ENCODE assay signal across 22 mouse cellular contexts in the genomic region with DNA sequence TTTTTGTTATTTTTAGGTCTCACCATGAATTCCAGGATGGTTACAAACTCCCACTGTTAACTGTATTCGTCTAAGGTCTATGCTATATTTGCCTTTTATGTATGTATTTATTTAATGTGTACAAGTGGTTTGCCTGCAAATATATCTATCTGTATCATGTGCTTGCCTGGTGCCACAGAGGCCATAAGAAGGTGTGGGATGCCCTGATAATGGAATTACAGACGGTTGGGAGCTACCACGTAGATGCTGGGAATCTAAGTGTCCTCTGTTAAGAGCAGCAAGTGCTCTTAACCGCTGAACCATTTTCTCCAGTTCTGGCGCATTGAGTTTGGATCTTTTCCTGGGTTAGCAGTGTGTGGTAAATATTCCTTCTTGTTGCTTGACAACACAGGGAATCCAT. TPM values are rescaled to one million over a fixed set of nuclear protein-coding genes. Genes with fewer than 3 reads are reported as not detected.
DNase-seq lines count a peak whose midpoint lies in the region; ATAC-seq and TF ChIP-seq lines count a peak whose summit lies in the region.
"Had no signal": no experiment of that assay in that cellular context is flagged by ENCODE, and none has a peak within 500 bp of the region (broad histone marks: within the 10 kb centered on the region; RNA-seq: fewer than 3 reads in every experiment).

No protein-coding gene starts in this region.

- peak; percentile 25 for DNase-seq in forebrain, postnatal 0 days
- no peak for DNase-seq in CH12.LX (ENCODE audit: extremely low read depth)
- DNase-seq in stomach, postnatal 0 days (ENCODE audit: low spot score), result no peak
- no peak for DNase-seq in spleen, postnatal 10 days (ENCODE audit: low spot score in 2 of 2)
- DNase-seq: adrenal gland, postnatal 36 days; cerebellum, adult 9-11 months; heart, adult 11 months; kidney, postnatal 10 days; left cerebral cortex, postnatal 4 days; lung, adult 18-20 months; lung, postnatal 4 days; thymus, postnatal 14 days had no signal

- no peaks in the 10 kb centered on the region for H3K9me3 ChIP-seq in forebrain, postnatal 0 days (ENCODE audit: low read length)
- no peaks in the 10 kb centered on the region for H3K9me3 ChIP-seq in forebrain, embryonic 12.5 days
- peaks cover 9% of the 10 kb centered on the region for H3K9me3 ChIP-seq in CH12.LX (replicated peaks; ENCODE audit: low read length)
- no peaks in the 10 kb centered on the region for H3K9me3 ChIP-seq in liver, embryonic 15.5 days (replicated peaks)
- H3K9me3 ChIP-seq in stomach, postnatal 0 days (ENCODE audit: control insufficient read depth, low read length), result no peaks in the 10 kb centered on the region
- no peaks in the 10 kb centered on the region for H3K9me3 ChIP-seq in hindbrain, embryonic 13.5 days
- H3K9me3 ChIP-seq: embryonic facial prominence, embryonic 13.5 days; heart, embryonic 13.5 days; midbrain, embryonic 15.5 days had no signal

- in situ Hi-C loops in CH12.LX (cut with MboI; ENCODE audit: low pct_ligation_motif_present, low pct_unique_long_range_greater_than_20kb, low sequenced_read_pairs), result no loop called here

- no peak overlapping the region for H3K27ac ChIP-seq in forebrain, postnatal 0 days (ENCODE audit: low read depth, low read length)
- H3K27ac ChIP-seq in forebrain, embryonic 12.5 days, result no peak overlapping the region
- H3K27ac ChIP-seq in CH12.LX (ENCODE audit: insufficient read depth, low read depth), result no peak overlapping the region
- peak overlapping the region; percentile 51 for H3K27ac ChIP-seq in liver, embryonic 15.5 days (replicated peaks)
- no peak overlapping the region for H3K27ac ChIP-seq in stomach, postnatal 0 days (replicated peaks)
- H3K27ac ChIP-seq in hindbrain, embryonic 13.5 days, result no peak overlapping the region
- H3K27ac ChIP-seq: midbrain, embryonic 15.5 days had no signal

- dilution Hi-C loops in CH12.LX (cut with MboI; ENCODE audit: extremely low pct_ligation_motif_present, extremely low pct_unique_long_range_greater_than_20kb, low sequenced_read_pairs), result no loop called here

- no peaks in the 10 kb centered on the region for H3K79me2 ChIP-seq in CH12.LX (replicated peaks; ENCODE audit: control insufficient read depth, extremely low read depth, insufficient read depth, poor library complexity, severe bottlenecking)

- H3K27me3 ChIP-seq in forebrain, postnatal 0 days (ENCODE audit: insufficient read depth, low read length), result peaks cover 9% of the 10 kb centered on the region
- no peaks in the 10 kb centered on the region for H3K27me3 ChIP-seq in forebrain, embryonic 12.5 days
- H3K27me3 ChIP-seq in CH12.LX (replicated peaks), result peaks cover 1% of the 10 kb centered on the region
- H3K27me3 ChIP-seq in liver, embryonic 15.5 days, result peaks cover 30% of the 10 kb centered on the region
- H3K27me3 ChIP-seq in stomach, postnatal 0 days (ENCODE audit: control insufficient read depth, insufficient read depth, low read length), result no peaks in the 10 kb centered on the region
- peaks cover 12% of the 10 kb centered on the region for H3K27me3 ChIP-seq in hindbrain, embryonic 13.5 days
- H3K27me3 ChIP-seq: embryonic facial prominence, embryonic 13.5 days; heart, embryonic 13.5 days had no signal

- no peak for TF ChIP-seq RAD21 in CH12.LX (IDR thresholded peaks at IDR 0.05; ENCODE audit: low read depth, low read length)

- 69% methylated on average over 5 of the region's 5 CpGs for WGBS in forebrain, postnatal 0 days
- WGBS in forebrain, embryonic 12.5 days, result 82% methylated on average over 5 of the region's 5 CpGs
- 27% methylated on average over 5 of the region's 5 CpGs for WGBS in liver, embryonic 15.5 days (ENCODE audit: insufficient replicate concordance)
- WGBS in stomach, postnatal 0 days, result 67% methylated on average over 5 of the region's 5 CpGs
- 65% methylated on average over 5 of the region's 5 CpGs for WGBS in hindbrain, embryonic 13.5 days

- H3K9ac ChIP-seq in forebrain, postnatal 0 days, result no peak overlapping the region
- H3K9ac ChIP-seq in forebrain, embryonic 12.5 days, result no peak overlapping the region
- no peak overlapping the region for H3K9ac ChIP-seq in CH12.LX (ENCODE audit: insufficient read depth, low read depth)
- H3K9ac ChIP-seq in liver, embryonic 15.5 days, result no peak overlapping the region
- no peak overlapping the region for H3K9ac ChIP-seq in stomach, postnatal 0 days (ENCODE audit: low read length)
- H3K9ac ChIP-seq in hindbrain, embryonic 13.5 days, result no peak overlapping the region
- H3K9ac ChIP-seq: midbrain, embryonic 15.5 days had no signal

- no peak overlapping the region for H3K4me3 ChIP-seq in forebrain, postnatal 0 days (ENCODE audit: low read depth, low read length)
- H3K4me3 ChIP-seq in forebrain, embryonic 12.5 days (replicated peaks), result no peak overlapping the region
- no peak overlapping the region for H3K4me3 ChIP-seq in CH12.LX (replicated peaks in 1 of 3; ENCODE audit: low read depth in 2 of 3, low read length in 2 of 3, poor library complexity in 1 of 3)
- no peak overlapping the region for H3K4me3 ChIP-seq in liver, embryonic 15.5 days (replicated peaks)
- H3K4me3 ChIP-seq in stomach, postnatal 0 days (ENCODE audit: low read depth, low read length), result no peak overlapping the region
- no peak overlapping the region for H3K4me3 ChIP-seq in hindbrain, embryonic 13.5 days

- no peaks in the 10 kb centered on the region for H3K36me3 ChIP-seq in forebrain, postnatal 0 days (ENCODE audit: insufficient read depth)
- no peaks in the 10 kb centered on the region for H3K36me3 ChIP-seq in forebrain, embryonic 12.5 days (replicated peaks)
- no peaks in the 10 kb centered on the region for H3K36me3 ChIP-seq in CH12.LX (replicated peaks in 1 of 2; ENCODE audit: control insufficient read depth in 1 of 2, insufficient read depth in 1 of 2, low read length in 1 of 2)
- no peaks in the 10 kb centered on the region for H3K36me3 ChIP-seq in liver, embryonic 15.5 days (replicated peaks)
- H3K36me3 ChIP-seq in stomach, postnatal 0 days (ENCODE audit: control insufficient read depth, insufficient read depth, low read length), result no peaks in the 10 kb centered on the region
- H3K36me3 ChIP-seq in hindbrain, embryonic 13.5 days, result no peaks in the 10 kb centered on the region
- H3K36me3 ChIP-seq: embryonic facial prominence, embryonic 13.5 days; heart, embryonic 13.5 days; midbrain, embryonic 15.5 days had no signal

- no peak for TF ChIP-seq CTCF in forebrain, postnatal 0 days (IDR thresholded peaks at IDR 0.05; ENCODE audit: low read depth)
- TF ChIP-seq CTCF in CH12.LX (conservative IDR thresholded peaks at IDR 0.05 in 1 of 2, IDR thresholded peaks at IDR 0.05 in 1 of 2; ENCODE audit: low read depth in 2 of 2, low read length in 2 of 2), result no peak
- no peak for TF ChIP-seq CTCF in stomach, postnatal 0 days (IDR thresholded peaks at IDR 0.05; ENCODE audit: low read depth)

- TF ChIP-seq POLR2A in CH12.LX (IDR thresholded peaks at IDR 0.05; ENCODE audit: low read depth, low read length), result no peak

- no peak overlapping the region for H3K4me2 ChIP-seq in forebrain, postnatal 0 days (ENCODE audit: low read depth)
- H3K4me2 ChIP-seq in forebrain, embryonic 12.5 days, result no peak overlapping the region
- H3K4me2 ChIP-seq in CH12.LX (ENCODE audit: insufficient read depth, low read depth, poor library complexity, severe bottlenecking), result no peak overlapping the region; the same call in 1 of the 2 replicates
- H3K4me2 ChIP-seq in liver, embryonic 15.5 days, result peak overlapping the region; percentile 90
- no peak overlapping the region for H3K4me2 ChIP-seq in stomach, postnatal 0 days (replicated peaks; ENCODE audit: low read depth)
- no peak overlapping the region for H3K4me2 ChIP-seq in hindbrain, embryonic 13.5 days

- 0 out of 2 replicates have a peak, but pooled peaks cover 7% of the 10 kb centered on the region for H3K4me1 ChIP-seq in forebrain, postnatal 0 days (ENCODE audit: insufficient read depth)
- peaks cover 22% of the 10 kb centered on the region for H3K4me1 ChIP-seq in forebrain, embryonic 12.5 days
- peaks cover 14 to 26% of the 10 kb centered on the region in 2 experiments for H3K4me1 ChIP-seq in CH12.LX (ENCODE audit: control insufficient read depth in 1 of 2, insufficient read depth in 2 of 2)
- peaks cover 44% of the 10 kb centered on the region for H3K4me1 ChIP-seq in liver, embryonic 15.5 days (replicated peaks)
- no peaks in the 10 kb centered on the region; the same call in 1 of the 2 replicates for H3K4me1 ChIP-seq in stomach, postnatal 0 days (replicated peaks; ENCODE audit: control insufficient read depth, insufficient read depth)
- H3K4me1 ChIP-seq in hindbrain, embryonic 13.5 days (replicated peaks), result peaks cover 29% of the 10 kb centered on the region

- TF ChIP-seq EP300 in CH12.LX (IDR thresholded peaks at IDR 0.05; ENCODE audit: low read length), result no peak
- TF ChIP-seq EP300 in stomach, postnatal 0 days (optimal IDR thresholded peaks at IDR 0.05), result no peak

- no peak for ATAC-seq in forebrain, postnatal 0 days
- no peak for ATAC-seq in forebrain, embryonic 12.5 days (ENCODE audit: low FRiP score)
- ATAC-seq in erythroblast, adult 5-6 weeks (replicated peaks; ENCODE audit: low FRiP score, poor library complexity, severe bottlenecking), result peak; percentile 52; the same call in 1 of the 2 replicates
- peak; percentile 56; the same call in 1 of the 2 replicates for ATAC-seq in liver, embryonic 15.5 days (ENCODE audit: insufficient read depth)
- ATAC-seq in stomach, postnatal 0 days (ENCODE audit: low FRiP score, low TSS enrichment), result no peak
- no peak for ATAC-seq in hindbrain, embryonic 13.5 days (ENCODE audit: low FRiP score)
- ATAC-seq: inflammation-experienced regulatory T-cells, adult 6 months had no signal

RNA-seq across cellular contexts. Expression of gene Wipf1, which starts 1.0 kb away (rescaled TPM):
- total RNA-seq in forebrain, postnatal 0 days (2014; rRNA removed), result 1.8 and 2.4 TPM in 2 replicates
- polyA plus RNA-seq in forebrain, postnatal 0 days (2015; fragmentation: Nextera tagmentation; extraction: Ambion mirVana), result 2.0 and 2.1 TPM in 2 replicates
- 4.3 and 5.5 TPM in 2 replicates for polyA plus RNA-seq in forebrain, embryonic 12.5 days (2016; fragmentation: Nextera tagmentation; extraction: Ambion mirVana)
- total RNA-seq in CH12.LX (2012; rRNA removed) (18.3 and 19.2 TPM in 2 replicates), CH12.LX (2014; rRNA removed) (18.8 and 21.8 TPM in 2 replicates)
- 88.7 and 95.0 TPM in 2 replicates for polyA plus RNA-seq in CH12.LX (2012; ENCODE audit: insufficient read length, low read depth)
- 17.3 and 23.6 TPM in 2 replicates for total RNA-seq in erythroblast, adult 5-6 weeks (2015; ENCODE audit: low replicate concordance)
- total RNA-seq in erythroblast, adult 5-6 weeks (2017; ENCODE audit: low replicate concordance), result 4.5 and 4.7 TPM in 2 replicates
- polyA plus RNA-seq in liver, embryonic 15.5 days (2015; fragmentation: Nextera tagmentation; extraction: Ambion mirVana), result 3.5 and 3.8 TPM in 2 replicates
- polyA plus RNA-seq in stomach, postnatal 0 days (2015; fragmentation: Nextera tagmentation; extraction: Ambion mirVana), result 3.1 and 3.3 TPM in 2 replicates
- 2.3 and 2.5 TPM in 2 replicates for polyA plus RNA-seq in hindbrain, embryonic 13.5 days (2015; fragmentation: Nextera tagmentation; extraction: Ambion mirVana)

RNA-seq across cellular contexts. Expression of gene Chrna1, which starts 49.7 kb away (rescaled TPM):
- 0.05 TPM in 1 of 2 replicates, not detected in the other for total RNA-seq in forebrain, postnatal 0 days (2014; rRNA removed)
- 0.08 and 0.17 TPM in 2 replicates for polyA plus RNA-seq in forebrain, postnatal 0 days (2015; fragmentation: Nextera tagmentation; extraction: Ambion mirVana)
- 0.10 and 0.15 TPM in 2 replicates for polyA plus RNA-seq in forebrain, embryonic 12.5 days (2016; fragmentation: Nextera tagmentation; extraction: Ambion mirVana)
- total RNA-seq in CH12.LX (2012; rRNA removed), result 0.04 TPM in 1 of 2 replicates, not detected in the other
- not detected in 2 replicates for total RNA-seq in CH12.LX (2014; rRNA removed)
- polyA plus RNA-seq in CH12.LX (2012; ENCODE audit: insufficient read length, low read depth), result not detected in 2 replicates
- 0.38 and 0.84 TPM in 2 replicates for total RNA-seq in erythroblast, adult 5-6 weeks (2015; ENCODE audit: low replicate concordance)
- total RNA-seq in erythroblast, adult 5-6 weeks (2017; ENCODE audit: low replicate concordance), result 0.17 and 1.3 TPM in 2 replicates
- 0.30 and 0.53 TPM in 2 replicates for polyA plus RNA-seq in liver, embryonic 15.5 days (2015; fragmentation: Nextera tagmentation; extraction: Ambion mirVana)
- 0.36 and 0.59 TPM in 2 replicates for polyA plus RNA-seq in stomach, postnatal 0 days (2015; fragmentation: Nextera tagmentation; extraction: Ambion mirVana)
- polyA plus RNA-seq in hindbrain, embryonic 13.5 days (2015; fragmentation: Nextera tagmentation; extraction: Ambion mirVana), result 0.40 and 0.45 TPM in 2 replicates
- total RNA-seq: adrenal gland, postnatal 36 days; hematopoietic stem cell, adult 5-6 weeks had no signal
- polyA plus RNA-seq: inflammation-experienced regulatory T-cells, adult 6 months; spleen, adult 2 months had no signal

Comparison
In these comparisons a context has a peak if more than half of its experiments do, and no peak if none do; other contexts are left out.
1. ATAC-seq: peak in erythroblast, adult 5-6 weeks (single experiment) and liver, embryonic 15.5 days (single experiment); none in forebrain, postnatal 0 days (single experiment), forebrain, embryonic 12.5 days (single experiment), stomach, postnatal 0 days (single experiment) and hindbrain, embryonic 13.5 days (single experiment).
2. RNA of gene Wipf1, which starts 1.0 kb away (polyA plus RNA-seq): 88.7 to 95.0 TPM in CH12.LX; 4.3 to 5.5 TPM in forebrain, embryonic 12.5 days, 3.5 to 3.8 TPM in liver, embryonic 15.5 days, 3.1 to 3.3 TPM in stomach, postnatal 0 days, 2.3 to 2.5 TPM in hindbrain, embryonic 13.5 days and 2.0 to 2.1 TPM in forebrain, postnatal 0 days; every median in the first group is over 10 times any median in the second.